Mouse (Mus musculus): ENCODE measurements around the gene Lct. TPM values are rescaled to one million over a fixed set of nuclear protein-coding genes. Genes with fewer than 3 reads are reported as not detected.

The Lct gene
- 0.03 and 0.09 TPM in 2 replicates for polyA plus RNA-seq (2012; rRNA removed)

GRCm38 (mm10) chr1:128328218-128328617, at the start of gene Lct:
Gene Lct (minus strand): TSS chr1:128328318.

GRCm38 (mm10) chr1:128359554-128360376, 31.6 kb upstream of the Lct start, which contains the start of gene Mcm6:
Gene Mcm6 (minus strand): TSS chr1:128359664.

GRCm38 (mm10) chr1:128243627-128243995, 84.5 kb downstream of the Lct start, which contains the start of gene Ubxn4:
Gene Ubxn4 (plus strand): TSS chr1:128243964.

Other genes with a start within 250 kb of the Lct start
- 0.77 and 1.3 TPM in 2 replicates for gene Zranb3, start 225.3 kb downstream of the Lct start, polyA plus RNA-seq (2012; rRNA removed)
- 27.7 and 32.8 TPM in 2 replicates for gene R3hdm1, start 225.0 kb downstream of the Lct start, polyA plus RNA-seq (2012; rRNA removed)
- gene Ubxn4, start 84.4 kb downstream of the Lct start, polyA plus RNA-seq (2012; rRNA removed) = 17.1 and 18.2 TPM in 2 replicates
- gene Mcm6, start 31.3 kb upstream of the Lct start, polyA plus RNA-seq (2012; rRNA removed) = 7.9 and 10.1 TPM in 2 replicates
- gene Dars, start 89.0 kb upstream of the Lct start, polyA plus RNA-seq (2012; rRNA removed) = 7.0 TPM in 2 replicates